Mouse (Mus musculus): ENCODE measurements at regions not wholly inside any gene's neighbourhood (a gene's known extent, or its start where the extent isn't known, plus 50 kb on each side); places are given as distances from the start of the nearest gene placed in this dataset.

- no peak for TF ChIP-seq CTCF (IDR thresholded peaks at IDR 0.05; ENCODE audit: borderline replicate concordance, extremely low read depth, insufficient read depth, insufficient read length)
- no peak for TF ChIP-seq POLR2A (IDR thresholded peaks at IDR 0.05; ENCODE audit: borderline replicate concordance, extremely low read depth, insufficient read depth, insufficient read length, poor library complexity, severe bottlenecking)
Observed at GRCm38 (mm10) chr16:31598989-31599421, 64.2 kb upstream of the Dlg1 start.
